10 mouse cellular contexts compared by ENCODE assay signal in genomic region chr1:119255386-119256096, GRCm38 (mm10).
A peak's percentile ranks its signal among the peaks of the same experiment; 100 is the strongest.
DNase-seq lines count a peak whose midpoint lies in the region; ATAC-seq lines count a peak whose summit lies in the region.
"Had no signal": no experiment of that assay in that cellular context is flagged by ENCODE, and none has a peak within 500 bp of the region (broad histone marks: within the 10 kb centered on the region; RNA-seq: fewer than 3 reads in every experiment).

No protein-coding gene starts in this region.

- H3K4me3 ChIP-seq in forebrain, embryonic 11.5 days (ENCODE audit: low read depth, low read length): no peak overlapping the region
- H3K4me3 ChIP-seq in forebrain, embryonic 10.5 days: no peak overlapping the region
- no peak overlapping the region for H3K4me3 ChIP-seq in forebrain, embryonic 13.5 days
- H3K4me3 ChIP-seq in neural tube, embryonic 12.5 days: no peak overlapping the region
- H3K4me3 ChIP-seq in liver, embryonic 11.5 days (ENCODE audit: low read depth, low read length): no peak overlapping the region
- H3K4me3 ChIP-seq: megakaryocyte, embryonic 14.5 days had no signal

- no peak overlapping the region for H3K27ac ChIP-seq in forebrain, embryonic 11.5 days (ENCODE audit: low read depth, low read length)
- no peak overlapping the region for H3K27ac ChIP-seq in forebrain, embryonic 10.5 days
- H3K27ac ChIP-seq in forebrain, embryonic 13.5 days: peak overlapping the region; percentile 7
- H3K27ac ChIP-seq in neural tube, embryonic 12.5 days: no peak overlapping the region
- no peak overlapping the region for H3K27ac ChIP-seq in liver, embryonic 11.5 days (ENCODE audit: low read depth, low read length)
- H3K27ac ChIP-seq: kidney, postnatal 0 days had no signal

- DNase-seq in forebrain, embryonic 11.5 days (ENCODE audit: low spot score): no peak
- no peak for DNase-seq in forebrain, embryonic 10.5 days (ENCODE audit: extremely low spot score, low spot score)
- DNase-seq in layer of hippocampus, postnatal 10 days (ENCODE audit: low spot score in 2 of 2): peak; percentile 53 to 54
- DNase-seq in liver, embryonic 11.5 days (ENCODE audit: low spot score): no peak
- no peak for DNase-seq in heart, postnatal 4 days
- DNase-seq in adrenal gland, adult 2 months: no peak

- no peaks in the 10 kb centered on the region for H3K27me3 ChIP-seq in forebrain, embryonic 11.5 days (ENCODE audit: control insufficient read depth, insufficient read depth, low read length)
- no peaks in the 10 kb centered on the region; the same call in 1 of the 2 replicates for H3K27me3 ChIP-seq in forebrain, embryonic 10.5 days (ENCODE audit: poor library complexity, severe bottlenecking)
- no peaks in the 10 kb centered on the region for H3K27me3 ChIP-seq in forebrain, embryonic 13.5 days
- no peaks in the 10 kb centered on the region for H3K27me3 ChIP-seq in neural tube, embryonic 12.5 days (replicated peaks)
- H3K27me3 ChIP-seq in liver, embryonic 11.5 days (replicated peaks; ENCODE audit: control insufficient read depth, insufficient read depth, low read length): no peaks in the 10 kb centered on the region
- H3K27me3 ChIP-seq: megakaryocyte, embryonic 14.5 days had no signal

- H3K4me2 ChIP-seq in forebrain, embryonic 11.5 days (ENCODE audit: low read depth, low read length, severe bottlenecking): no peak overlapping the region
- H3K4me2 ChIP-seq in forebrain, embryonic 13.5 days: peak overlapping the region; percentile 26
- no peak overlapping the region for H3K4me2 ChIP-seq in neural tube, embryonic 12.5 days (replicated peaks)
- H3K4me2 ChIP-seq in liver, embryonic 11.5 days: no peak overlapping the region

- H3K36me3 ChIP-seq in forebrain, embryonic 11.5 days (ENCODE audit: control insufficient read depth, insufficient read depth, low read length): no peaks in the 10 kb centered on the region
- no peaks in the 10 kb centered on the region for H3K36me3 ChIP-seq in forebrain, embryonic 10.5 days (replicated peaks)
- no peaks in the 10 kb centered on the region for H3K36me3 ChIP-seq in forebrain, embryonic 13.5 days (ENCODE audit: poor library complexity, severe bottlenecking)
- no peaks in the 10 kb centered on the region for H3K36me3 ChIP-seq in neural tube, embryonic 12.5 days
- H3K36me3 ChIP-seq in liver, embryonic 11.5 days (ENCODE audit: control insufficient read depth, insufficient read depth, low read length): no peaks in the 10 kb centered on the region

- no peaks in the 10 kb centered on the region for H3K4me1 ChIP-seq in forebrain, embryonic 11.5 days (replicated peaks; ENCODE audit: control insufficient read depth, insufficient read depth, low read length)
- peaks cover 22% of the 10 kb centered on the region for H3K4me1 ChIP-seq in forebrain, embryonic 10.5 days
- H3K4me1 ChIP-seq in forebrain, embryonic 13.5 days: peaks cover 22% of the 10 kb centered on the region
- peaks cover 5% of the 10 kb centered on the region; the same call in 1 of the 2 replicates for H3K4me1 ChIP-seq in neural tube, embryonic 12.5 days
- H3K4me1 ChIP-seq in liver, embryonic 11.5 days (replicated peaks; ENCODE audit: control insufficient read depth, insufficient read depth, low read length): no peaks in the 10 kb centered on the region
- H3K4me1 ChIP-seq: megakaryocyte, embryonic 14.5 days had no signal

- 88% methylated on average over 20 of the region's 20 CpGs for WGBS in forebrain, embryonic 11.5 days
- WGBS in forebrain, embryonic 10.5 days: 91% methylated on average over 20 of the region's 20 CpGs
- WGBS in forebrain, embryonic 13.5 days: 54% methylated on average over 20 of the region's 20 CpGs
- WGBS in neural tube, embryonic 12.5 days: 34% methylated on average over 20 of the region's 20 CpGs
- WGBS in liver, embryonic 11.5 days: 83% methylated on average over 20 of the region's 20 CpGs

- ATAC-seq in forebrain, embryonic 11.5 days (replicated peaks; ENCODE audit: low FRiP score): 0 out of 2 replicates have a peak, but pooled peaks have one; percentile 36
- peak; percentile 87 for ATAC-seq in forebrain, embryonic 13.5 days
- ATAC-seq in neural tube, embryonic 12.5 days (ENCODE audit: low FRiP score, low read depth): peak; percentile 92
- ATAC-seq in liver, embryonic 11.5 days (replicated peaks; ENCODE audit: low FRiP score): no peak

- H3K9ac ChIP-seq in forebrain, embryonic 11.5 days (ENCODE audit: low read length): no peak overlapping the region
- H3K9ac ChIP-seq in forebrain, embryonic 13.5 days: no peak overlapping the region
- H3K9ac ChIP-seq in neural tube, embryonic 12.5 days: no peak overlapping the region
- H3K9ac ChIP-seq in liver, embryonic 11.5 days (ENCODE audit: low read depth, low read length): no peak overlapping the region

- no peaks in the 10 kb centered on the region for H3K9me3 ChIP-seq in forebrain, embryonic 11.5 days (ENCODE audit: control insufficient read depth, low read length)
- H3K9me3 ChIP-seq in forebrain, embryonic 10.5 days: no peaks in the 10 kb centered on the region
- H3K9me3 ChIP-seq in forebrain, embryonic 13.5 days (replicated peaks): no peaks in the 10 kb centered on the region
- no peaks in the 10 kb centered on the region for H3K9me3 ChIP-seq in neural tube, embryonic 12.5 days
- no peaks in the 10 kb centered on the region for H3K9me3 ChIP-seq in liver, embryonic 11.5 days (ENCODE audit: control insufficient read depth, low read length)

Comparison
In these comparisons a context has a peak if more than half of its experiments do, and no peak if none do; other contexts are left out.
1. DNase-seq: peak in layer of hippocampus, postnatal 10 days (2 of 2); none in forebrain, embryonic 11.5 days (single experiment), forebrain, embryonic 10.5 days (single experiment), liver, embryonic 11.5 days (single experiment), heart, postnatal 4 days (single experiment) and adrenal gland, adult 2 months (single experiment).